Mouse (Mus musculus) heart, adult 2 months (tissue): ENCODE results near the gene Itga3. TPM values are rescaled to one million over a fixed set of nuclear protein-coding genes. Genes with fewer than 3 reads are reported as not detected.

Source experiments
- DNase-seq, 2 experiments: peaks; one replicate each; pipeline ENCODE4 v3.0.0; 2021
- H3K27ac ChIP-seq: fragments of 200-600 bp; 2 replicates; pipeline ENCODE4 v1.8.1; 2022
- H3K27me3 ChIP-seq: fragments of 200-500 bp; 2 replicates; pipeline ENCODE4 v1.6.1; 2012; ENCODE audit warnings: mild to moderate bottlenecking, low read length, inconsistent platforms, mixed read lengths; ENCODE audit not compliant: control insufficient read depth, insufficient read depth
- H3K36me3 ChIP-seq: fragments of 200-500 bp; 2 replicates; pipeline ENCODE4 v1.6.1; 2012; ENCODE audit warnings: low read length, inconsistent platforms; ENCODE audit not compliant: control insufficient read depth, insufficient read depth
- H3K4me1 ChIP-seq: fragments of 200-500 bp; 2 replicates; pipeline ENCODE4 v1.6.1; 2011; ENCODE audit warnings: low read length; ENCODE audit not compliant: control insufficient read depth, insufficient read depth
- H3K4me3 ChIP-seq: fragments of 200-600 bp; 2 replicates; pipeline ENCODE4 v1.8.1; 2022
- H3K79me2 ChIP-seq: fragments of 200-500 bp; replicated peaks from 2 replicates; pipeline ENCODE4 v1.6.1; 2012; ENCODE audit warnings: mild to moderate bottlenecking, inconsistent platforms, low read length, moderate library complexity, mixed read lengths; ENCODE audit not compliant: control insufficient read depth, insufficient read depth
- H3K9ac ChIP-seq: fragments of 200-500 bp; 2 replicates; pipeline ENCODE4 v1.6.1; 2012; ENCODE audit warnings: low read depth, mild to moderate bottlenecking, control low read depth, inconsistent platforms, low read length, mixed read lengths
- CTCF ChIP-seq: fragments of 200-600 bp; IDR thresholded peaks from 2 replicates; pipeline ENCODE4 v1.8.1; 2022; ENCODE audit warnings: antibody characterized with exemption, mild to moderate bottlenecking, moderate library complexity
- EP300 ChIP-seq: fragments of 200-500 bp; IDR thresholded peaks from 2 replicates; pipeline ENCODE4 v1.6.1; 2011; ENCODE audit warnings: low read depth, low read length, control low read depth; ENCODE audit not compliant: insufficient read depth
- POLR2A ChIP-seq: fragments of 200-500 bp; IDR thresholded peaks from 2 replicates; pipeline ENCODE4 v1.6.1; 2011; ENCODE audit warnings: mild to moderate bottlenecking, low read depth, low read length, control low read depth; ENCODE audit not compliant: insufficient read depth
- WGBS: fragments of 180-500 bp; shearing (Covaris S2); methylation state at CpG from one replicate; pipeline ENCODE4 v1.1.7; 2018; 5-methylcytosine and 5-hydroxymethylcytosine counted together
- intact Hi-C: fragments of 180-260 bp; cut with DNase I; formaldehyde crosslinking; loops from one replicate; pipeline ENCODE4 v1.15.1; 2025
- polyA plus RNA-seq: library from polyadenylated mRNA; depleted of rRNA; stranded (reverse); fragments of >200 nt; gene quantifications from 2 replicates; pipeline ENCODE4 v1.2.3, GENCODE M21; 2012
- total RNA-seq, 2 experiments: library from RNA; stranded (reverse); gene quantifications; 2 replicates each; pipeline ENCODE4 v1.2.3; 2021

Itga3 gene
- total and polyA plus RNA-seq, 3 experiments = 10.4 to 11.4 (median 10.6) TPM

- 79% methylated on average over 6 of the region's 6 CpGs for WGBS
- no peak for DNase-seq
- peaks cover 1% of the 10 kb centered on the region; the same call in 1 of the 2 replicates for H3K79me2 ChIP-seq
- TF ChIP-seq CTCF (no peak), EP300 (no peak), POLR2A (no peak)
- no peaks in the 10 kb centered on the region for H3K27me3 ChIP-seq
- no peaks in the 10 kb centered on the region for H3K36me3 ChIP-seq
- no peak overlapping the region for H3K4me3 ChIP-seq
- intact Hi-C loops = no loop called here
- H3K27ac ChIP-seq = no peak overlapping the region
- no peaks in the 10 kb centered on the region; the same call in 1 of the 2 replicates for H3K4me1 ChIP-seq
- H3K9ac ChIP-seq = no peak overlapping the region
Measured at GRCm38 (mm10) chr11:95037306-95037705, 39.3 kb downstream of the Itga3 start.

DNA sequence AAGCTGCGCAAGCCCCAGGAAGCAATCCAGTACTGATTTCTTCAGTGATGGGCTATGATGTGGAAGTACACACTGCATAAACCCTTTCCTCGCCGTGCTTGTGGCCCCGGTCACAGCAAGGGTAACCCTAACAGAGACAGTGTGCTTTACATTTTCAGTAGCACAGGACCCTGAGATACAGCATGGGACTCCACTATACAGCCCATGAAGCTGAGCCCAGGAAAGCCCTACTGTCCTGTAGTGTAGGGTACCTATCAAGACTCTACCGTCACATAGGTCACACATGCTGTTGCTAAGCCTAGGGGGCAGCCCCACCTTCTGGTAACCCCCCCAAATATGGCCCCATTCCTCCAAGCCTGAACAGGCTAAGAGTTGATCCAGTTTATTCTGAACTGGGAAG, 40.1 kb downstream of the Itga3 start:
- Histone ChIP-seq H3K9ac (no peak overlapping the region), H3K79me2 (peaks cover 1% of the 10 kb centered on the region; the same call in 1 of the 2 replicates), H3K4me3 (no peak overlapping the region), H3K27ac (no peak overlapping the region), H3K27me3 (no peaks in the 10 kb centered on the region), H3K36me3 (no peaks in the 10 kb centered on the region), H3K4me1 (no peaks in the 10 kb centered on the region; the same call in 1 of the 2 replicates)
- TF ChIP-seq POLR2A (no peak), CTCF (no peak), EP300 (no peak)
- DNase-seq = no peak
- intact Hi-C loops = no loop called here
- WGBS = 94% methylated on average over 5 of the region's 5 CpGs

GRCm38 (mm10) chr11:95034902-95035301, 41.7 kb downstream of the Itga3 start:
- WGBS = 65% methylated on average over 10 of the region's 10 CpGs
- no peak overlapping the region for H3K4me3 ChIP-seq
- no peak overlapping the region for H3K27ac ChIP-seq
- H3K27me3 ChIP-seq = no peaks in the 10 kb centered on the region
- no peak for TF ChIP-seq EP300
- TF ChIP-seq CTCF = no peak
- no peak for TF ChIP-seq POLR2A
- no peaks in the 10 kb centered on the region for H3K36me3 ChIP-seq
- no peak overlapping the region; the same call in 1 of the 2 replicates for H3K9ac ChIP-seq
- DNase-seq = no peak
- intact Hi-C loops = loop anchor here (2.0 kb wide), 1 partner anchor 56 kb away; no protein-coding TSS in a partner anchor
- H3K79me2 ChIP-seq = peaks cover 1% of the 10 kb centered on the region; the same call in 1 of the 2 replicates
- H3K4me1 ChIP-seq = no peaks in the 10 kb centered on the region; the same call in 1 of the 2 replicates

GRCm38 (mm10) chr11:95033617-95034016, 43.0 kb downstream of the Itga3 start:
- intact Hi-C loops = loop anchor here (2.0 kb wide), 1 partner anchor 55 kb away; no protein-coding TSS in a partner anchor
- Histone ChIP-seq H3K79me2 (no peaks in the 10 kb centered on the region), H3K4me1 (no peaks in the 10 kb centered on the region), H3K36me3 (no peaks in the 10 kb centered on the region), H3K27ac (no peak overlapping the region), H3K27me3 (no peaks in the 10 kb centered on the region), H3K4me3 (no peak overlapping the region), H3K9ac (no peak overlapping the region)
- DNase-seq = no peak
- WGBS = 51% methylated on average over 14 of the region's 14 CpGs
- no peak for TF ChIP-seq EP300
- TF ChIP-seq CTCF = no peak
- TF ChIP-seq POLR2A = no peak

DNA sequence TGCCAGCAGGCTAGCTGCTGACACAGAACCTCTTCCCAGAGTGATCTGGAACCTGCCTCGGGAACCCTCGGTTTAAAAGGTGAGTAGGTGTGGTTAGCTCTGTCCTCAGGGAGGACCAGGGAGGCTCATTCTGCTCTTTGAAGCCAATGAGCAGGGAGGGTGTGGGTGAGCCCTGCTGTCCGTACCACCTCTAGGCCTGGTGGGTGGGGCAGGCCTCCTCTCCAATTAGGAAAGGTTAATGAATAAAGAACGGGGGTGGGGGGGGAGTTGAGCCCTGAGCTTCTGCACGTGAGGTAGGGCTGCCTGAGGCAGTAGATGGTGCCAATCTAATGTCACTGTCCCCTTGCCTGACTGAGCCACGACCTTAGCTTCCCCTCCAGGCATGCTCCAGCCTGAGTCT, 43.7 kb downstream of the Itga3 start:
- H3K9ac ChIP-seq = no peak overlapping the region
- no peak for DNase-seq
- no peaks in the 10 kb centered on the region for H3K36me3 ChIP-seq
- H3K79me2 ChIP-seq = no peaks in the 10 kb centered on the region
- no peak overlapping the region for H3K4me3 ChIP-seq
- H3K27ac ChIP-seq = no peak overlapping the region
- intact Hi-C loops = no loop called here
- WGBS = 41% methylated on average over 6 of the region's 6 CpGs
- TF ChIP-seq CTCF = no peak
- H3K4me1 ChIP-seq = no peaks in the 10 kb centered on the region
- H3K27me3 ChIP-seq = no peaks in the 10 kb centered on the region

- intact Hi-C loops = no loop called here
- Histone ChIP-seq H3K27ac (no peak overlapping the region), H3K79me2 (no peaks in the 10 kb centered on the region), H3K36me3 (no peaks in the 10 kb centered on the region), H3K4me1 (no peaks in the 10 kb centered on the region), H3K9ac (no peak overlapping the region), H3K4me3 (no peak overlapping the region), H3K27me3 (no peaks in the 10 kb centered on the region)
- TF ChIP-seq POLR2A (no peak), CTCF (no peak), EP300 (no peak)
- no peak for DNase-seq
- 60% methylated on average over 13 of the region's 13 CpGs for WGBS
Measured at GRCm38 (mm10) chr11:95027850-95028470, 48.6 kb downstream of the Itga3 start.
